Mouse (Mus musculus) adrenal gland, adult 18-20 months (tissue): Measurements from ENCODE around the gene Zfp362. TPM values are rescaled to one million over a fixed set of nuclear protein-coding genes. Genes with fewer than 3 reads are reported as not detected.

Experiments
- DNase-seq, 2 experiments: peaks; one replicate each; pipeline ENCODE4 v3.0.0; 2021 to 2022; ENCODE audit warnings: low spot score in 2 of 2
- total RNA-seq, 2 experiments: library from RNA; stranded (reverse); gene quantifications; 1 replicate in 1 of 2; 2 replicates in 1 of 2; pipeline ENCODE4 v1.2.3; 2021

Zfp362 gene
- total RNA-seq, 2 experiments from 2014 or later: 16.0 to 17.5 TPM

DNA sequence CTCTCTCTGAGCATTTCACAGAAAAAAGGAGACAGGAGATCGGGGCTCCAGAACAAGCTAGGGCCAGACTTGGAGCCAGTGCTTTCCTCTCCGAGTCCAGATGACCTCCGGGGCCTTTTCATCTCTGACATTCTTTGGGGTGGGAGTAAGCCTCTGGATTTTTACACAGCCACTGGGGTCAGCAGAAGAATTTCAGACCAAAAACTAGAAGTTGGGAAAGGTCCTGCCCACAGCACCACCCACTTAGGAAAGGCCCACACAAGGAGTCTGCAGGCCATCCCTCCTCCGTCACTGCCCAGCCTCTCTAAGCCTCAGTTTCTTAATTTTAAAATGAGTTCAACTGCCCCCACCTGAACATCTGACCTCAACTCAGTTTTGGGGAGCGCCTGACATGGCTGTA is 2.3 kb downstream of the Zfp362 start:
- DNase-seq: no peak

DNA sequence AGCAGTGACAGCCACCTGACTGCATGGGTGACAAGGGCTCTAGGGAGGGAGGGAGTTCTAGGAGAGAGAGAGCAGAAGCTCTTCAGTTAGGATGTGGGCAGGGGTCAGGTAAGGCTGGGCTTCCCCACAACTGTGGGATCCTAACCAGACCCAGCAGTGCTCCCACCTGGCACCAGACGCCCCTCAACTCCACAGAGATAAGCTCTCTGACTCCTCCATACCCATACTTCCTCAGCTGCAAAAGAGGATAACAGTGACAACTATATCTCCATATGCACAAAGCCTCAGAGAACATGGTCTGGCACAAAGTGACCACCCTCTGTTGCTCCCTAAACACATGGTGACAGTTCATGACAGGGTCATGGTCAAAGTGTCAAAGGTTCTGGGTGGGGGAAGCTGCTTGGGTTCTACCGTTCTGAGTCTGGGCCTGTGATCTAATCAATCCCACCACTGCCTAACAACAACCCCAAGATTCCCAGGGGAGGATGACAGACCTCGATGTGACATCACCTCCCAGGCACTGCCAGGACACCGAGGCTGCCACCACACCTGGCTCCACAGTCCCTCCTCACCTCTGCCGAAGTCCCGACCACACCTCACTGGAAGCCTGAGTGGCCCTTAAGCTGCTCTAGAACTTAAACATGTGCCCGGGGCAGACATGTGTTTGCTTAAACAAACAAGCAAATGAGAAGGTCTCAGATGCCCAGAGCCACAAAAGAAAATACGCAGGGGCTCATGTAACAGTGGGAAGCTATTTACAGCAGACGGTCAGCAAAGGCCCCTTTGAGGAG is 4.0 kb downstream of the Zfp362 start:
- DNase-seq: no peak

DNA sequence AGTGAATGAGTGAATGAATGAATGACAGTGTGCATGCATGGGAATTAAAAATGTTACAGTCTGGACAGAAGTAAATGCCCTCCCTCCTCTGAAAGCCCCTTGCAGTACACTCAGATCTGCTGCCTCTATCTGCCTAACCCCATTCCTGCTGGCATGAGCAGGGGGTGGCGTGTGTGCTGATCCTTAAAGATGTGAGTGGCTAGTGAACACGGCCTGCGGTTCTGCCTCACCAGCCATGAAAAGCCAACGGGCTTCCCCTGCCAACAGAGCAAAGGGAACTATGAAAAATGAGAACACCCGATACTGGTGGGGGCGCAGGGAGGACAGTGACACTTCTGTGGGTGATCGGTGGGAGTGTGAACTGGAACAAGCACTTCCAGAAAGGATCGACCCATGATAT is 9.1 kb downstream of the Zfp362 start:
- DNase-seq: no peak

DNA sequence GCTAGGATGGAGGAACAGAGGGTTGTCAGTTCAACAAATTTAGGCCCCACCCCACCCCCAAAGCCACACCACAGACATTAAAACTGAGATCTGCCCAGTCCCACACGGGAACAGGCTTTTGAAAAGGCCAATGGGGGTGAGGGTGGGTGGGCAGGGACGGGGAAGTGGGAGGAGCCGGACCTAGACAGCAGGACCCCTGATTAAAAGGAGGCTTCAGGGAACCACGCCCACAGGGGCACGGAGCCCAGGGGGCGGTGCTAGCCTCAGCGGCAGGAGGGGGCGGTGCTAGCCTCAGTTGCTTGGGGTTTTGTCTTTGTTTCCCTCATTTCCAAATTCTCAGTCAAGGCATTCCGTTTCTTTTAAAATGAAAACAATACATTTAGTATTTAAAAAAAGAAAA is 10.2 kb downstream of the Zfp362 start:
- DNase-seq: no peak

DNA sequence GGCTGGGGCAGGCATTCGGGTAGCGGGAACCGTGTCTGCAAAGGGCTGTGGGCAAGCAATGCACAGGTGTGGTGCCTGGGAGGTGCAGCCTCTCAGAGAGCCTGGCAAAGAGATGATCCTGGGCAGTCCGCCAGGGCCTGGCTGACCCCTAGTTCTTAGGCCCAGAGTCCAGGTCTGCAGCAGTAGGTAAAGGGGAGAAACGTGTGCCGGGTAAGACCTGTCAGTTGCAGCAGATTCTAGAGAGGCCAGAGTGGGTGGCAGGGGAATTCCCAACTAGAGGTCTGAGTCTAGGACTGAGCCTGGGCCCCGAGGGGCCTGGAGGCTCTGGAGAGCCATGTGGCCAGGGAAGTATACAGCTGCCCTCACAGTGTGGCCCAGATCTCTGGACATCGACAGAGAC is 11.6 kb downstream of the Zfp362 start:
- DNase-seq: peak in 1 of 2 experiments; percentile 42

DNA sequence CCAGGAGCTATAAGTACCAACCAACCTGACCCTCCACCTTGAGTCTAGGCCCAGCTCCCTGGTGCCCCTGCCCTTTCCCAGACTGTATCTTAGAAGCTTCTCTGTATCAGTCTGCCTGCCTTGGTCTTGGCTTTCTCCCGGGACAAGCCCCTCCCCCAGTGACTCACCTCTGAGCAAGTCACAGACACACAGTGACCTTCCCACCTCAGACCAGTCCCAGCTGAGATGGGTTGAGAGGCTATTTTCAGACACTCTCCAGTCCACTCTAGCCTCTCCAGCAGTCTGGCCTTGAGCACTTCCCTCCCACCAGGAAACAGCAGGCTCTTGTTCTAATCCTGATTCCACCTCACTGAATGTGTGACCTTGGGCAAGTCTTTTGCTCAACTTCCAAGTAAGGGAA is 12.1 kb downstream of the Zfp362 start:
- DNase-seq: peak; percentile 59 to 73

DNA sequence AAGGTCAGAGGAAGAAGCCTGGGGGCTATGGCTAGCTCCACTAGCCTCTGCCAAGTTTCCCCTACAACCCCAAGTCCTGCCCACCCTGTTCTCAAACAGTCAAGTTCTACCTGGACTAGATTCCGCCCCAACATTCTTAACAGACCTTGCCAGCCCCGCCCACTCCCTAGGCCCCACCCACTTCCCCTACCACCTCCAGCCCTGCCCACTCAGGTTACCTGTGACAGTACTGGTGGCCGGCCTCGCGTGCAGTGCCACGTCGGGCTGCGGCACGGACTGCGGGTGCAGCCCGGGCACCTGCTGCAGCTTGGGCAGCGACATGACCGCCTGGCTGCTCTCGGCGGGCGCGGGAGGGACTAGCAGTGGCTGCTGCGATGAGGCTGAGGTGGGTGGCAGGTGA is 16.2 kb downstream of the Zfp362 start:
- DNase-seq: no peak

DNA sequence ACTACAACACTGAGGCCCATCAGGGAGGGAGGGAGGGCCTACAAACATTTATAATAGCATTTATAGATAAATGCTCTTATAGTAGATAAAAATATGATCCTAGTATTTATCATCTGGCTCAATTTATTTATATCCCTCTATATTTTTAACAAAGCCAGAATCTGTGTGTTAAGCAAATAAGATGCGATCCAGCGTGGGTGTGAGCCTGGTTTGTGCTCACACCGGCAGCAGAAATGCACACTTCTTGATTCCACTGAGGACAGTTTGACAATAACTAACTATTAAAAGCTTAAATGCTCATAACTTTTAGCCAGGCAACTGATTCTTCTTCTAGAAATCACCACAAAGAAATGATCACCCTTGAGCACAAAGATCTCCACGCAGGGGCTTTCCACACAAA is 17.7 kb downstream of the Zfp362 start:
- DNase-seq: no peak

DNA sequence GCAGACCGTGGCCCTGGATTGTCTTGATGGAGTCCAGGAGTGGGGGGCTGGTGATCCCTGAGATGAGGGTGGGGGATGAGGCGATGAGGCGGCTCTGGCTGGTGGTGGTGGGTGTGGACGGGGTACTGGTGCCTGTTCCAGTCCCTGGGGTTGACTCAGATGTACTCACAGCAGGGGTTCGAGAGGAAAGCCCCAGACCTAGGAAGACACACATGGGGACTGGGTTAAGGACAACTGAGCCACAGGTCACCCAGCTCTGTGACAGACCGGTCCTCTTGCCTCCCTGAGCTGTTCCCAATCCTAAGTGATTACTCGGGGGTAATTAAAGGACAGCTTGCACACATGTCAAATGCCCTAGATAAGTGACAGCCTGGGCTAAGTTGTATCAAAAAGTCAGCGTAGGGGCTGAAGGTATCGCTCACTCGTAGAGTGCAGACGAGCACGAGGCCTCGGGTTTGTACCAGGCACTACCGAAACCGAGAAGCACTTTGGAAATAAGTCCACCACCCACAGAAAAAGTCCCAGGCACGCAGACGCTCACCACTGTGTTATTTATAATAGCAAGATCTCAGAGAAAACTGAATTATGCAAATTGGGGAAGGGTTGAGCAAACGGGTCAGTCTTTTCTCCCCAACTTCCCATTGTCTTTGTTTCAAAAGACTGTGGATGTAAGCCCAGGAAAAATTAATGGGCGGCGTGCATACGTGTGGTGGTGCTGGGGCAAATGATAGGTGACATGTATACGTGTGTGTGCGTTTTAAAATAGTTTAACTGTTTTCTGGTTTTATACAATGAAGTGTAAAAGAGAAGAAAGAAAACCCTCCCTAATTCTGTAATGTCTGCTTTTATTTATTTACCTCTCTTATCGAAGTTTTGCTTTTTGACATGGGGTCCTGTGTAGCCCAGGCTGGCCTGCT is 18.6 kb downstream of the Zfp362 start:
- no peak for DNase-seq

DNA sequence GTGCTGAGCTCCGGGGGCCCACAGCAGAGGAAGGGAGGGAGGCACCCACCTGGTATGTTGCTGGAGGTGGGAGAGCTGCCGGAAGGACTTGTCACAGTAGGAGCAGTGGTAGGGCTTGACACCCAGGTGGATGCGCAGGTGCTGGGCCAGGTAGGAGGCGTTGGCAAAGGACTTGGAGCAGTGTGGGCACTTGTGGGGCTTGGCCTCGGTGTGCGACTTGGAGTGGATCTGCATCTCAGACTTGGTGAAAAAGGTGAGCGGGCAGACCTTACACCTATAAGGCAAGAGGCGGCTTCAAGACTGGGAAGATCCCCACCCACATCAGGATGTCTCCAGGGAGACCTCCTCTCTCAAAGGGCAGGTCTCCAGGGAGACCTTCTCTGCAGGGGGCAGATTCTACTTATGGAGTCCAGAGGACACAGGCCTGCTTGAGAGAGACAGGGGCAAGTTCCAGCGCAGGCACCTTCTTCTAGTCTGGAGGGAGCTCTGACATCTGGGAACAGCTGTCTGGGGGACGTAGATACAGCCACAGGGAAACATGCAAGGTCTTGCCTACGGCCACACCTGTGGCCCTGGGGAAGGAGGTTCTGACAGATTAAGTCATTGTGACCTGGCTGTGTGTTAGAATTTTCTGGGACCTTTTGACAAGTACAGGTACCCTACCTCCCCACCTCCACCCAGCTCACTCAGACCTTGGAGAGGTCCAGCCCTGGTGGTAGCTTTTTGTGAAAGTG is 19.8 kb downstream of the Zfp362 start:
- no peak for DNase-seq

DNA sequence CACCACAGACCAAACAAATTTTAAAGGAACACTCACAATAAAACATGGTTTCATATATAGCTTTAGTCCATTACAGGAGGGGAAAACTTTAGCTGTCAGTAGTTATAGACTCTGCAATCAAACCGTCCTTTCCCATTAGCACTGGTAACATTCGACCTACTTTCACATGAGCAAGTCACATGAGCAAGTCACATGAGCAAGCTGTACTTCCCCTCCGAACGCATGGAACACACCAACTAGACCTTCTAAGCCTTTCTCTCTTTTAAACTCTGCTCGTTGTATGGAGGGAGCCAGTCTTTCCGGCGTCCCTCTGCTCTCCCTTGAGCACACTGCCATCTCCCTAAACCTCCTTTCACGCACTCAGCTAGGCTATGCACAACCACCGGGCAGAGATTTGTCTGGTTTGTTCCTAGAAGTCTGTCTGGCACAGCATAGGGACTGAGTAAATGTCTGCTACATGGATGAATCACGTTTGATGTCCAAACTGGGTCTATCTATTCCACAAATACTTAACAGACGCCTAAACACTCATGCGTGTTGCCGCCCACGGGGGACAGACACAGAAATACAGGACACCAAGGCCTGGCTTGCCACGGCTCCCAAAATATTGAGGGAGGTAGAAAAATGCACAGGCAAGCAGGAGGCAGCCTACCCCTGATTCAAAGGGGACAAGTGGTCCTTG is 20.8 kb downstream of the Zfp362 start:
- DNase-seq: no peak

DNA sequence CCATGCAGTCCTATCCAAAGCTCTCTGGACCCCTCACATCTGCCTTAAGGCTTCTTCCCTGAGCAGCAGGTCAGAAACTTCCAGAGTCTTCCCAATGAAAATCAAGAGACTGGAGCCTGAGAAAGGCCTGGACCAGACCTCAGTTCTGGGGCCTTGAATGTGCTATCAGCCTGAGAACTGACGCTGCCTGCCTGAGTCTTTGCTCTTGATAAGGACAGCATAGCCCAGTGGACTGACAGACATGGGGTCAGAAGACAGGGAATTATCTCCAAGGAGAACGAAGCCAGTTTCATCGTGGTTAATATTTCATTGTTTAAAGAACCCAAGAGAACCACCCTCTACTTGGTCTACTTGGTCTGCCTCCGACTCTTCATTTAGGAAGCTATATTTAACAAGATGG is 23.2 kb downstream of the Zfp362 start:
- DNase-seq: no peak

DNA sequence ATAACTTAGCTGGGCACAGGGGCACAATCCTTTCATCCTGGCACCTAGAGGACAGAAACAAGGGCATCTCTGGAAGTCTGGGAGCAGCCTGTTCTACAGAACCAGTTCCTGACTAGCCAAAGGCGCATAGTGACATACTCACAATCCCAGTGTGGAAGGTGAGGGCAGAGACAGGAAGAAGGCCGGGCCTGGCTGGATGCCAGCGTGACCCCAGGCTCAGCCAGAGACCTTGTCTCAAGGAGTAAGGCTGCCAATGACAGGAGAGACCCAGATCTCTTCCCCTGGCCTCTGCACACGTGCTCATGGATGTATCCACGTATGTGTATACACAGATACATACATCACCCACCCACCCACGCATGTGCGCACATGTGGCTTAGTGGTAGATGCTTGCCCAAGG is 23.8 kb downstream of the Zfp362 start:
- no peak for DNase-seq

DNA sequence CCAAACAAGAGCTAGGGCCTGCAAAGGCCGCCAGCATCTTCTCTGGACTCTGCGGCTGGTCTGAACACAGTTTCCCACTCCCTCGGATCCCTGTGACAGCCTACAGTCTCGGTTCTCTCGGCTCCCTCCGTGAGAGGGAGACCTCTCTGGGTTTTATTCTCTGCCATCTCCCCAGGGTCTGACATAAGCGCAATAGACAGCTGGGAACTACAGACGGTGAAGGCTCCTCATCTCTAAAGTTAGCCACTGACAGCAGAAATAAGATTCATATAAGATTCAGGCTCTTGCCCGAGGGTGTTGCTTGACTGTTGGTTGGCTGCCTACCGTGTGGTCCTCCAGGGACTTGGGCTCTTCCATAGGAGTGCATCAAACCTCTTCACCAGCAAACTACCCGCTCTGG is 28.3 kb downstream of the Zfp362 start:
- no peak for DNase-seq

DNA sequence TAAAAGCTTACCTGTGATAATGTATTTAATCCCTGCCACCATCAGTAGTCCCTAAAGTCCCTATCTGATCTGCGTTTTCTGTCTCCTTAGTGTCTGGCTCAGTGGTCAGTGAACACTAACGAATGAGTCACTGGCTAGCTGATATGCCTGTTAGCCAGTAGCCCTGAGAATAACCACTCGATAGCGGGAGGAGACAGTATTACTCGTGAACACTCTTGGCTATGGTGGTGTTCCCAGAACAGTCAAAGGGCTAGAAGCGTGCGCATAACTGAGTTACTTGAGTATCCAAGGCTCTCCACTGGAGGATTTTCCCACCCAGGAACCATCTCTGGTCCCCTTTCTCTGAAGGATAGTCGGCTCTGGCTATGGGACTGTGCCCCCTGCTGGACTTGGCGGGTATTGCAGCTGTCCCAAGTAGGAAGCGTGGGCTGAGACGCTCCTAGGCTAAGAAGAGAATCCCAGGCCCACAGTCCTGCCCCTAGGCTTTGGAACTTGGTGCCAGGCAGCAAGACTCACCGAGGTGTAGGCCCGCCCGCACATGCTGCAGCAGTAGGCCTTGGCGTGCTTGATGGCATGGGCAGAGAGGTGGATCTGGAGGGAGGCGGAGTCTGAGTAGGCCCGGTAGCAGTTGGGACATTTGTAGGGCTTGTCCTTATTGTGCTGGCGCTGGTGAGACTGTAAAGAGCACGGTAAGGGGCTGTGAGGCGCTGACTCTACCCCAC is 29.1 kb downstream of the Zfp362 start:
- DNase-seq: peak; percentile 83 to 86

DNA sequence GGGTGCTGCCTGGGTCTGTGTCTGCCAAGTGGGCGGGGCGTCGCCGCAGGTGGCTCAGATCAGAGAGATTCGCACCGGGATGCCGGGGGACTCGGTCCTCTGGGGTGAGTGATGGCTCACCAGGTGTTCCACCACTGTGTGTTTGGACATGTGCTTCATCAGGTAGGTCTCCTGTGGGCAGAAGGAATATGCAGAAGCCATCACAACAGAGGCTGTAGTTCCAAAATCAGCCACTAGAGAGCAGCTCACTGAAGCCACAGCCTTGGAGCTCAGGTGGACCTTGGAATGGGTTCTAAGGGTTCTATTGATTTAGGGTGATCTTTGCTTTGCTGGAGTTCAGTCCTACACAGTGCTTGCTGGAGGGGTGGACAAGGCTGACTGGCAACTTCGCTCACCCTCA is 31.4 kb downstream of the Zfp362 start:
- DNase-seq: peak; percentile 46 to 50

DNA sequence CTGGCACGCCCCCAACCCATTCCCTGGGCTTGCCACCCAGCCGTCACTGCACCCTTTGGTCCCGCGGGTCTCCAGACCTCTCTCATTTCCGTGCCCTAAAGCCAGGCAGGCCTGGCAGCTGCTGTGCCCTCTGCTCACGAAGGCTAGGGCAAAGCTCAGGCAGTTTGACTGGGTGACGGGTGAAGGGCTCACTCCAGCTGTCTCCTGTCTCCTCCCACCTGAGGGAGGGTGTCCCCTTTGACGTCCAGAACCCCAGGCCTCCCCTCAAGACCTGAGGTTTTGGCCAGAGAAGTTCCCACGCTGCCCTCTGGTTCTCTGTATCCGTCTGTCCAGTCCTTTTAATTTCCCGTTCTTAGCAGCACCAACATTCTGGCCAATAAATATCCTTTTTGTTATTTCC is 32.0 kb downstream of the Zfp362 start:
- no peak for DNase-seq

DNA sequence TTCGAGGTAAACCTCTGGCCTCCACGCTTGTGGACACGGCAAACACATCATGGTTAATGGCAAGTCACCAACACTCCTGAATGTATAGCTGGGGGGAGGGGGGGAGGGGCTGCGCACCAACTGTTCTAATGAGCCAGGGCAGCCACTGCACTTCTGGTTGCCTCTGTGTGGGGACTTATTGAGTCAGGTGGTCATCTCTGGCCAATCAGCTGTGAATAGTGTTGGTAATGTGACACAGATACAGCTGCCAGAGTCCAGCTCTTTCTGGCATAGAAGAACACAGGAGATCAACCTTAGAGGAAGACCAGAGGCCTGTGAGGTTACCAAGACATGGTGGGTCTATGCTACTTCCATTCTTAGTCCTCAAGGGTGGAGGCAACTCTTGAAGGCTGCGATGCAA is 35.1 kb downstream of the Zfp362 start:
- DNase-seq: no peak

DNA sequence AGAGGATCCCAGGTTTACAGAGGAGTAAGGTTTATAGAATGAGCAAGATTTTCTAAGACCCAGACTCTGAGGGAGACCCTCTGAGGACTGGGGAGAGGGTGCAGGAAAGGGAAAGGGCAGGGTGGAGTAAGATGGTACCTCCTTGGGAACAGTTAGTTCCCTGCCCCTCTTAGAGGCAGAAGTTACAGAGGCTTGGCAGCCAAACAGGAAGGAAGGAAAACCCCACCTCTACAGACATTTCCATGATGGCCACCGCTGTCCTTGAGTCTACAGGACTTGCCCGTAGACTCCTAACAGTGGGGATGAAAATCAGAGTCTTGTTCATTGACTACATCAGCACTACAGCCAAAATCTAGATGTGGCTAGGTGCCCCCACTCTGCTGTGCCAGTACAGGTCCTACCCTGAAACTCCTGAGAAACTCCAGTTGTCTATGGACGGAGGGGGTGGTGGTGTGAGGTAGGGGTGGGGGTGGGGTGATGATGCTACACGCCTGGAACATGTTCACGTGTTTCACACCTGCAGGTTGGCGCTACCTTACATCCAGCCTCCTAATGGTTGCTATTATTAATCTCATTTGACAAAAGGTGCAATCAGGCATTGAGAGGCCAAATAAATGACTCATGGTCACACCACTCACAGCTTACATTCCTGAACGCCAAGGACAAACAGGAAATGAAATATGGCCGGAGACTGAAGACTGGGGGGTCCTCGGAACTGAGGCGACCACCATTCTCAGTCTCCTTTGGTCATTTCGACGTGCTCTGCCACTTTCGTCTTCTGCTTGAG is 36.1 kb downstream of the Zfp362 start:
- no peak for DNase-seq

DNA sequence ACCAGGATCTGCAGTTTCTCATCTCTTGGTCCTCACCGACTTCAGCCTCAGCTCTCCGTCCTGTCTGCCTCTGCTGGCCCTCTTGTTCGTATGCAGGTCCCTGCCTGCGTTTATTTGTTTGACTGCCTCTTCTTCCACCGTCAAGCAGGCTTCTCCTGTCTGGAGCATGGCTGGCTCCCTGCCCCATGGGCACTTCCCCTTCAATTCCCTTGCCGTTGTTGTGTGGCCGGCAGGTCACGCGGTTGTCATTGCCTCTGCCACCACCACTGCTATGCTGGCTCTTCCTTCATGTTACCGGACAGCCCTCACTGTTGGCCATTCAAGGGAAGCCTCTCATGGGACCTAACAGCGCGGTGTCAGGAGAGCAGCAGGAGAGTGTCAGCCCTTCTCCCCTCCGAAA is 37.7 kb downstream of the Zfp362 start:
- DNase-seq: no peak
